Mouse (Mus musculus): ENCODE data around the gene Nudt9.

DNA sequence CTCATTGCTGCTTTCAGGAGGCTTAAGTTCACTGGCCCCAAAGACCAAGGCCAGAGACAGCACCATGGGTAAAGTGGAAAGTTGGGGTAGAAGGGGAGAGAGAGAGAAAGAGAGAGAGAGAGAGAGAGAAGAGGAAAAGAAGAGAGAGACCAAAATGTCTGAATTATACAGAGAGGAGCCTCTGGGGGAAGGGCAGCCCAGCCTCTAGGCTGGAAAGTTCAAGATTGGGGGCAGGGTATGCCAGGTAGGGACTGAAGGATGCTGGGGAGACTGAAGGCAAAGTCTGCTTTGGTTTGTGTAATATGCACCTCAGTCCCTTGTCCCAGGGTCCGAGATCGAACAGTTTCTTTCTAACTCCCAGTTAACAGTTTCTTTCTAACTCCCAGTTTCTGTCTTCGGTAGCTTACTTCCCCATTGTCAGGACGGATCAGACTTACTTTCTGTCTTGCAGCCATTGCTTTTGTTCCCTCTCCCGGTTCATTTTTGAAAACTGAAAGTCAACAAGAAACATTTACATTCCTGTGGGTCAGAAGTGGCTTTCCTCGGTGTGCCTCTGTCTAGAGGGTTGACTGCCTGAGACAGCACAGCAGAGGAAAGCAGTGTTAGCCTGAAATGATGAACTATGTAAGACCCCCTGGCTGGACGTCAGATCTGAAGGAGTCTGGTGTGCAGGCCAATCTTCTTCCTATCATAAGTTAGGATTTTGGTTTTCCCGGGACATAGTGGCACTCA is 22.7 kb upstream of the Nudt9 start:
- no peak for TF ChIP-seq CTCF (IDR thresholded peaks at IDR 0.05)
- TF ChIP-seq EP300 (IDR thresholded peaks at IDR 0.05) = peak; percentile 43; the same call in 1 of the 2 replicates
